Mouse (Mus musculus): ENCODE measurements at regions not wholly inside any gene's neighbourhood (a gene's known extent, or its start where the extent isn't known, plus 50 kb on each side); places are given as distances from the start of the nearest gene placed in this dataset.

- TF ChIP-seq POLR2A (IDR thresholded peaks at IDR 0.05; ENCODE audit: control insufficient read depth, low read depth, low read length) (no peak), CTCF (IDR thresholded peaks at IDR 0.05; ENCODE audit: control insufficient read depth, insufficient read depth, insufficient replicate concordance, low read depth, low read length) (no peak)
Observed at GRCm38 (mm10) chr3:117152414-117152813, 183.6 kb upstream of the Palmd start.
